Mouse (Mus musculus): ENCODE measurements around the gene Cfap97d1. TPM values are rescaled to one million over a fixed set of nuclear protein-coding genes. Genes with fewer than 3 reads are reported as not detected.

The Cfap97d1 gene
- total RNA-seq (2021): not detected
- long read RNA-seq, experiment 1: 0 reads
- long read RNA-seq, experiment 2: 0 reads

DNA sequence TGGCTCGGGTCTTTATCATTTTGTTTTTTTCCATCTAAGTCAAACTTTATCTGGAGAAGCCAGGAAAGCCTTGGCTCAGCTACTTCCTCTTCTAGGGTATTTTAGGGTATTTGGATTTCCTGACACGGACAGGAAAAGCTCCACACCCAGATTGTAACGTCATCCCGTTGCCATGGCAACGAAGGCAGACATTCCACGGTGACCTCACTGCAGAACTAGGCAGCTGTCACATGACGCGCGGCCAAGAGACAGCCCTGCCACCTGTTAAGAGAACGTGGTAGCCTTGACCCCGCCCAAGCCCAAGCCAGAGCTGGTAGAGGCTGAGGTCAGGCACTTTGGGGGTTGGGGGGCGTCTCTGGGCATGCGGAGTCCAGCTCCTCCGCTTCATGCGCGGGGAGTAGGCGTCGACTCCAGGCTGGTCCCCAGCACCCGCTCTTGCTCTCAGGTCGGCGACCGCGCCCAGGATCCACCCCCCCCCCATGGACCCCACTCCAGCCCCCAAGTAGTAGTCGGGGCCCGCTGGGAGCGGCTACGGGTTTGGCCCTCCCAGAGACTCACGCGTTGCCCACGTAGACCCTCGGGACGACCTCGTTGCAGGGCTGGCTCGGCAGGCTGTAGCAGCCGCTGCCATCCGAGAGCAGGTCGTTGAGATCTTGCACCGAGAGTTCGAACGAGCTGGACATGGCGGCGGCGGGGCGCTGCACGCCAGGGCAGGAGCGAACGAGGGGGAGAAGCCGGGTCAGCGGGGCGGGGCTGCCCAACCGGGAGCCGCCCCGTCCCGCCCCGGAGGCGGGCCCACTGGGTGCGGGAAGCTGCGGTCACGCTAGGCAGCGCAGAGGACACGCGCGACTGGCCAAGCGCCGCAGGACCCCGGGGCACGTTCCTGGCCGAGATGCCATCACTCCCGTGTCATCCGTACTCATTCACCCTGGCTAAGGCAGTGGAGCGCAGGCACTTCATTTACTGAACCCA, at the start of gene Cfap97d1:
Cfap97d1 (plus strand) TSS at position 226 of the 972 bp plus-strand sequence.
- peak; percentile 93 for DNase-seq

DNA sequence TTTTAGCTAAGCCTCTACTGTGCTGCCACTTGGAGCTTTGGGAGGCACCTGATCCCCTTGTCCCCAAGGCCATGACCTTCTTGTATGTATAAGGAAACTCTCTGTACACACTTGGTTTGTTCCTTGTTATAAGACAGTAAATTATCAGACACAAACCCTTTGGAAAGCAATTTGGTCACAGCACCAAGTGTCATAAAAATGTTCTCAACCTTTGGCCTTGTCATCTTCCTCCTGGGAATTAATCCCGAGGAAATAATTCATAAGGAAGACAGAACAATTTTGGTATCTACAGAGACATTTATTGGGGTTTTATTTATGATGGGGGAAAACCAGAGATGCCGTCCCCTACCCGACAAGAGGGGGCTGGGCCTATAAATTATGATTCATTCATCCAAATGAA, 48.3 kb upstream of the Cfap97d1 start:
- no peak for DNase-seq

DNA sequence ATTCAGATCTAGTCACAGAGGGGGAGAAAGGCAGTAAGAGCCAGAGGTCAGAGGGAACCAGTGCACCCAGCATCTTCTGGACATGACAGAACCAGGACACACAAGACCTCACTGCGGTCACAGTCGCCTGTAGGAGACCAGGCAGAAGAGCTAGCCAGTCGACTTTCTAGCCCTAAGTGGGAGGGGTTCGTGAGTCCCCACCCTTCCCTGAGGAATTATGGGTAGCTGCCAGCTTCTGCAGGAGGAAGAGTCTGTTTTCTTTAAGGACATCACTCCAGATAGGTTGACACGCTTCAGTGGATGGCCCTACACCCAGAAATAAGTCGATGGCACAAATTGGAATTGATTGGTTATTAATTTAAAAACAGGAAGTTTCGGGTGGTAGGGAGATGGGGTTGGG, 47.7 kb upstream of the Cfap97d1 start:
- DNase-seq: no peak

DNA sequence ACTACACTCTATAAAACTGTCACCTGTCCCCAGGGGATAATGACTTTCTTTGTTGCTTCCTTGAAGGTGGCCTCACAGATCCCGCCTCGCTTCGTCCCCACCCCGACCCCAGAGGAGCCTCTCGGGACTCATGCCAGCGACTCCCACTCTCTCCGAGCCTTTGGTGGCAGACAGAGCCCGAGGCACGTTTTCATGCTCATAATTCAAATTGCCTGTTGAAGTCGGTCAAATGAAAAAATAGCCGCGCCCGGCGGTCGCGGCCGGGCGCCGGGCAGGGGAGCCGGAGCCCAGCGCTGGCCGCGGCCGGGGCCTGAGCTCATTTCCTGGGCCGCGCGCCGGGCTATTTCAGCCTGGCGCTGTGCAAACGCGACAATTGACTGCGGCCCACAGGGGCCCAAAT, 47.0 kb upstream of the Cfap97d1 start:
- DNase-seq: peak; percentile 56

DNA sequence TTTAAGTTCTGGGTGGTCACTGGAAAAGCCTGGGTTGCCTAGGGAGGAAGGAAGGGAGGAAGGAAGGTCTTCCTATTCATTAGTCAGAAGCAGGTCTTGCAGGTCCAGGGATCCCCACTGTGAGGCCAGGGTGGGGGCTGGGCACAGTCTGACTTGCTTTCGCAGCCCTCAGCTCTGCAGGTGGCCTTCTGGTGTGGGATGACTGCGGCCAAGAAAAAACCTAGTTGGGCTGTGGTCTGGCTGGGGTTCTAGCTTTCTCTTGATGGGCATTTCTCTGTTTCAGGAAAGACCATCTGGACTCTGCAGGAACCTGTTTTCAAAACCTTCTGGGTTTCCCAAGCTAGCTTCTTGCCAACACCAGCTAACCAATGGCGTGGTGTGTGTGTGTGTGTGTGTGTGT, 41.0 kb upstream of the Cfap97d1 start:
- no peak for DNase-seq

DNA sequence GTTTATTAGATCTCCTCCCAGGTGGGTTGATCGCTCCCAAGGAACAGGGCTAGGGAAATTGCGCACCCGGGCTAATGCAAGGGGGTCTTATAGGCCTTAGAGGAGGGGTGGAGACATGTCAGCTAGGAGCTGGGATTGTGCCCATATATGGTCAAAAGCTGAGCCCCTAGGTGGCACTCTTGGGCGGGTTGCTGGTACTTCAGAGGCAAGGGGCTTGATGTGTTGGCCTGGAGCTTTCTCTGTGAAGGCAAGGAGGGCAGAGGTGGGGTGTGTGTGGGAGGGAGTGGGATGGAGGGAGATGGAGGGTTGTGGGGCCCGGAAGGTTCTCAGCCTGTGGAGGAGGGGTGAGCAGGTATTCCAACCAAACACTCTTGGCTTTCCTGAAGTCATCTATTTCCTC, 37.6 kb upstream of the Cfap97d1 start:
- DNase-seq: no peak

DNA sequence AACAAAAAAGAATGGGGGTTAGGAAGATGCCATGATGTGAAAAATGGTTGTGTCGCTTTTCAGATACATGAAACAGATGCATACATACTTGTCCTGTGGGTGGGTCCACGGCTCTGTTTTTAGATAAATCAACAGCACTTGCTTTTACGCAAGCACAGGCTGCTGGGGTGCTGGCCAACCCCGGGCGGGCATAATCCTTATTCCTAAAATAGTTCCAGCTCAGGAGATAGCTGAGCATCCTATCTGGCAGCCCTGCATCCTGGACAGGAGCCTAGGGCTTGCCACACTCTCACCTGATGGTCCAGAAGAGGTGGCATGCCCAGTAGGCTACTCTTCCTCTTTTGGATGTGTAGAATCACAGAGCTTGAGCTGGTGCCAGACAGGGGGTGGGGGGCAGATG, 34.1 kb upstream of the Cfap97d1 start:
- no peak for DNase-seq

DNA sequence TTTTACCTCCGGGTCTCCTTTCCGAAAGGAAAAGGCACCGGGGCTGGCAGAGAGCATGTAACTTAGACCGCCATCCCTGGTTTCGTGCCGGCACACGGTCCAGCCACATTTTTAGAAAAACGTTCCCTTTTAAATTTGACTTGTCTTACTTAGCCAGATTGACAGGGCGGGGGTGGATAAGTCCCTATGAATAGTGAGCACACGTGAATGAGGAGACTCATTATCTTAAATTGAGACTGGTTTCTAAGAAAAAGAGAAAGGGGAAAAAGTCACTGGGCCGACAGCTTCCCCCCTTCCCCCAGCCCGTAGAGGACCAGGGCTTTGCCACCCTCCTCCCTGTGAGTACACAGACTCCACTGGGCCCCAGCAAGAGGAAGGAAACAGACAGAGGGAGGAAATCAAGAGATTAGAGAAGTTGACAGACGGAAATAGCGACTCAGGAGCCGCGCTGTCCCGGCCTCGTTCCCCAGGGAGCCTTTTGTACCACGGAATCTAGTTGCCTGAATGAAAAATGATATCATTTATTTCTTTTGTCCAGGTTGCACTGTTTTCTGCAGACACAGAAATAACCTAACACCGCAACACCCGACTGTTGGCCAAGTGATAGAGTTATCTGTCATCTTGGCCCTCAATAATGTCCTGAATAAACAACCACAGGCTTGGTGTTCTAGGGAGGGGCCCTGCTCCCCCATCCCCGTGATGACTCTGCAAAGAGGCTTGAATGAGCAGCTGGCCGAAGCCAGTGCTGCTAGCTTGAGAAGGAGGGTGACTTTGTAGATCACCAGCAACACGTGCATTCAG, 31.3 kb upstream of the Cfap97d1 start:
- peak; percentile 25 for DNase-seq

DNA sequence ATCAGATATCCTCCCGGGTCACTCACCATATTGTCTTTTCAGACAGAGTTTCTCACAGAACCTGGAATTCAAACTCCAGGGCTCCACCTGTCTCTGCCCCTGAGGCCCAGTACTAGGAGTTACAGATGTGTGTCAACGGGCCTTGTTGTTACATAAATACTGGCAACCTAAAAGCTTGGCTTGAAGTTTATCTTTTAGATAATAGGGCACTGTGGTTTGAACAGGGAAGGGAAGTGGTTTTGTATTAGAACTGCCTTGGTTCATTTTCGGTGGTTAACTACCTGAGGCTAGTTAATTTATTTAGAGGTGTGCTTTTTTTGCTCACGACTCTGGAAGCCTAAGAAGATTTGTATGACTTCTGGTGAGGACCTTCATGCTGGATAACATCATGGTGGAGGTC, 30.6 kb upstream of the Cfap97d1 start:
- DNase-seq: no peak

DNA sequence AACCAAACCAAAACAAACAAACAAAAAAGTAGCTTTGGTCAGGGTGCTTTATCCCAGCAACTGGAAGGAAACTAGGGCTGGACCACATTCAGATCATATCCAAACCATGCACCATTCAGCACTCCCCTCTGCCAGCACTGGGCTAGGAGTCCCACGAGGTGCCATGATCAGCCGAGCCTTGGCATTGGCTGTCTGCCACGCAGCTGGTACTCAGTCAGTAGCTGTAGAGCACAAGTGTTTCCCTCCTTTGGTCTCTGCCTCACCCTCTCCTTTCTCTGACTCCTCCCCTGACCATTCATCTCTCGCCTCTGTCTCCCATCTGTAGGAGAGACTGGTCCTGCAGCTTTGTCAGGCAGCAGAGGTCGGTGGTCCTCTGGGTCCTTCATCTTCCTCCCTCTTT, 26.6 kb upstream of the Cfap97d1 start:
- DNase-seq: peak; percentile 49

DNA sequence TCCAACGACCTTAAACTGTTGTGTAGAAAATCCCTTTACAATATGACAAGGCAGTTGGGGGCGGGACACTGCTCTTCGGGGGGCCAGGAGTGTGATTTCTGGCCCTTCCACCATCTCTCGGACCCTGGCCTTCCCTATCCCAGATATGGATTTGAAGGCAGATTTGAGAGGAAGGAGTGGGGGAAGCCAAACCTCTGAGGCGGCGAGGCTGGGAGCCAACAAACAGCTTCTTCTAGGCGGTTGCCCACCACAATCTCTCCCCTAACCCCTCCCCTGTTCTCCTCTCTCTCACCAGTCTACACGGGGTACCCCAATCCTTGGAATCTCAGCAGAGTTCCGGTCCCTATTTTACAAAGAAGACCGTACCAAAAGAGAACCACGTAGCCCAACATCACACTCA, 21.0 kb upstream of the Cfap97d1 start:
- no peak for DNase-seq

DNA sequence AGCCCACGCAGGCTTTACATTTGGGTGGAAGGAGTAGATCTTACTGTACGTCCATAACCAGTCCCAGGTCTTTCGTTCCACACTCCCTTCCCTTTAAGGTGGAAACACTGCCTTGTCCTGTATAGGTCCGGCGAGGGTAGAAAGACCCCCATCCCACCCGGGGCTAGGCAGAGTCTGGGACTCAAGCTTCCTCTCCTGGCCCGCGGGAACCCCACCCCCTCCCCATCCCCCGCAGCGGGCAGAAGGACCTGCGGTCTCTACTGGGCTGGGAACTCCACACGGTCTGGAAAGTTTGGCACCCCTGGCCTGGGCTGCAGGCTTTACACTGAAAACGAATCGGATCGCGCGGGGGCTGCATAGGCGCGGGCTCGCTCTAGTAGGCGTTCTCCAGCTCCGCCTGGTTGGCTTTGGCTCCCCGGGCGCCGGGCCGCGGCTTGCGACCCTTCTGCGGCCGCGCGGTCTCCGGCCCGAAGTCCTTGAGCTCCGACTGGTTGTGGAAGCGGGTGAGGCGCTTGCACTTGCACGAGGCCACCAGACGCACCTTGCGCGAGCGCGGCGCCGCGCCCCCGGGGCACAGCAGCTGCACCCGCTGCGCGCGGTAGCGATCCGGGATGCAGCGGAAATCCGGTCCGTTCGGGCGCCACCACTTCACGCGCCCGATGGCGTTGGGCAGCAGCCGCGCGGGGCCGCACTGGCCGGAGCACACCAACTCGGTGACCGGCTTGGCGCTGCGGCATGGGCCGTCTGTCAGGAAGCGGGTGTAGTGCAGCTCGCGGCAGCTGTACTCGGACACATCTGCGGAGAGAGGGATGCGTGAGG, 20.4 kb upstream of the Cfap97d1 start:
- peak; percentile 39 for DNase-seq

DNA sequence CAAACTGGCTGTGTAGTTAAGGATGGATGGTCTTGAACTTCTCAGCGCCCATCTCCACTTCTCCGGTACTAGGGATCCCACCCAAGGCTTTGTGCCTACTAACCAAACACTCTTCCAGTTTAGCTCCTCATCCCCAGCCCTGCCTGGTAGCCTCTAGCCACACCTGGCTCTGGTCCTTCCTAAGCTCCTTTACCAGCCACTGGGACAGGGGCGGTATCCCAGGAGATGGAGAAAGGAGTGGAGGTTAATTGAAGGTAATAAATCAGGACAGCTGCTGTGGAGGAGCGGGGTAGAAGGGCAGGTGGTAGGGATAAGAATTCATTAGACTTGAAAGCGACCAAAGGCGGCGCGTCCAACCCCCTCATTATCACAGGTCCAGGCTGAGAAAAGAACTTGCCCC, 19.4 kb upstream of the Cfap97d1 start:
- no peak for DNase-seq

DNA sequence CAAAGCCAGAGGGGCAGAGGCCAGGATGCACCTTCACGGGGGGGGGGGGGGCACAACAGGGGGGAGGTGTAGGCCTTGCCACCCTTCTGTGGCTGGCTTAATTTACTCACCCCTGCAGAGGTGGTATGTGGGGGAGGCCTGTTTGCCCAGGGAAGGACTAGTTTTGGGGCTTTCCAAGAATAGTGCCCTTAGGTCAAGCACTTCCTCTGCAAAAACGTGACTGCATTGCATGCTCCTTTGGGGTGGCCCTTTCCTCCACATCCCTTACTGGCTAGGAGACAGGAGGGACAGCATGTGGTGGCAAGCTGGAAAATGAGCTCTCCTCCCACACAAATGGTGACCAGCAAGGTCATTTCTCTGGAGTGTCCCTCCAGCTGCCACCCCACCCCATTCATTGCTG, 18.5 kb upstream of the Cfap97d1 start:
- no peak for DNase-seq

DNA sequence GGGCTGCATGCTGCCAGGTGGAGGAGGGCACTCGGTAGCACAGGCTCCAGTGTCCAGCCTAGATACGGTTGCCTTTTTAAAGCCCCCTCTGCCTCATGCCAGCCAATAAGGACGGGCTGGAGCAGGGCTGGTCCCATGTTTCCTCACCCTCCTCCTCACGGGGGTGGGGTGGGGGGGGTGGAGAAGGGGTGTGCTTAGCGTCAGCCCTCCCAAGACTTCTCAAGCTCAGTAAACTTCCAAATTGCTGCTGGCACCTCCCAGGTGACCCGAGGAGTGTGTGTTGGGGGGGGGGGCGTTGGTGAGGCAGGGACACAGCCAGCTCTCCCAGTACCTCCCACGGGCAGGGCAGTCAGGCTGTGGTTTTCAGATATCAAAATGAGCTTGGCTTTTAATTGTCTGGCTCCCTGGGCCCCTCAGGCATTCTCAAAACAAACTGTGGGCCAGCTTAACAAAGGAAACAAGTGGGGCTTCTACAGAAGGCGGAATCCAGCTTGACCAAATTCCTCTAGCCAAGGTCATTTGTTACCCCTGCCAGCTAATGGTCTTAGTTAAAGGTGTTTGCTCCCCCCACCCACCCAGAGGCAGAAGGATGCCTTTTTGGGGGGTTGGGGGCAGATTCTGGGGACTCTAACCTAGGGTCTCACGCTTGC, 17.0 kb upstream of the Cfap97d1 start, which contains the start of gene Sost:
Sost (minus strand) TSS at position 51 of the 650 bp plus-strand sequence.
- DNase-seq: no peak

DNA sequence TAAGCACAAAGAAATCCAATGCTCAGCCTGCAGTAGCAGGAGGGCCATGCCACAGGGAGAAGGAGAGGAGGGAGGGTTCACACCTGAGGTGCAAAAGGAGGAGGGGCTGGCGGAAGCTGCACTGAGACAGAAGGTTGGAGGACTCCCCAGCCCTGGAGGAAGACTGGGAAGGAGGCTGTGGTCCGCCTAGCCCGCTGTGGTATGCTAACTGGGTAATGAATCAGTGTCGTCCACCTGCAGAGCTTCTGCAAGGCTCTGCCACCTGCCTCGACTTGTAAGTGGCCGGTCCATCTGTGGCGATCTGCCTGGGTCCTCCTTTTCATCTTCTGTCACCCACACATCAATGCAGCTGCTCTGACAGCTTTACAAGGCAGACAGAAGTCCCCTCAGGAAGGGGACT, 15.8 kb upstream of the Cfap97d1 start:
- DNase-seq: no peak

DNA sequence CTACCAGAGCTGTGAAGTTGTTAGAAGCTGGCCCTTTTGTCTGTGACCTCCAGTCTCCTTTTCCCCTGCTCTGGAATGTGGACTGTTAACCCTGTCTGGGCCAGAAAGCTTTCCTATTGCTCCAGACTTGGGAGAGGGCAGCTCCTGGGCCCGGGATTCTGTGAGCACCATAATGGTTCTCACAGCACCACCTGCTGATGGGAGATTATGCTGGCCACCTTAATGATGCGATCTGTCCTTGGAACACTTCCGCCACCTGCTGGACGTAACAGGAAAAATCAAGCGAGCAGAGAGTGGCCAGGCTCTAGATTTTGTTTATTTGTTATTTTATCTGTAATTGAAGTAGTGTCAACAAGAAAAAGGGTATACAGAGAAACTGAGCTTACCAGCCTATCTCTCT, 15.3 kb upstream of the Cfap97d1 start:
- DNase-seq: peak; percentile 79

DNA sequence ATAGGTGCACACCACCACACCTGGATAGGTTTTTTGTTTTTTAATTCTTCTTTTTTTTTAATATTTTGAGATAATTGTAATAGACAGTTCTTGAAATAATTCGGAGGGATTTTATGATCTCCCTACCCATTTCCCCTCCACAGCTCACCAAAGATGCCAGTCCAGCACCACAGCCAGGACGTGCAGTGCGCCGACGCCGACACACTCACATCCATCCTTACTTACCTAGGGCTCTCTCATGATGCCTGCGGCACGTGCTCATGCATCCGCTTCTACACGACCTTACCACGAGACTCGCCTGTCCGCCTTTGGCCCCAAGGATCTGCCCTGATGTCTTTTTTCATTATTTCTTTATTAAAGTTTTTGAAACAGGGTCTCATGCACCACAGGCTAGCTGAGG, 14.2 kb upstream of the Cfap97d1 start:
- DNase-seq: no peak

DNA sequence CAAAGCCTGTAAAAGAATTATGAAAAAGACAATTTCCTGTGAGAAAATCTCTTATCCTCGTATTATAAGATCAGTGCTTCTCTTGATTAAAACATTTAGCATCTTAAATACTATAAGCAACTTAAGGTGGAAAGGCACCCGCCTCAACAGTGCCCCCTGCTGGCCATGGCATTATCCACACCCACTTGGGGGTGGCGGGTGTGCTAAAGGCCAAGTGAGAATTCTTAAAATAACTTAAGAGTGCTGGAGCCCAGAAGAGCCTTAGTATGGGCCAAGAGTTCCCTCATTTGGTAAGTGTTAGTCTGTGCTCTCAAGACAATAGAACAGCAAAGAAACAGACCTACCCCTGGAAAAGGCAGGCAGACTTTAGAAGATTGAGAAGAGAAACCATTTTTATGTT, 12.7 kb upstream of the Cfap97d1 start:
- DNase-seq: peak; percentile 62

DNA sequence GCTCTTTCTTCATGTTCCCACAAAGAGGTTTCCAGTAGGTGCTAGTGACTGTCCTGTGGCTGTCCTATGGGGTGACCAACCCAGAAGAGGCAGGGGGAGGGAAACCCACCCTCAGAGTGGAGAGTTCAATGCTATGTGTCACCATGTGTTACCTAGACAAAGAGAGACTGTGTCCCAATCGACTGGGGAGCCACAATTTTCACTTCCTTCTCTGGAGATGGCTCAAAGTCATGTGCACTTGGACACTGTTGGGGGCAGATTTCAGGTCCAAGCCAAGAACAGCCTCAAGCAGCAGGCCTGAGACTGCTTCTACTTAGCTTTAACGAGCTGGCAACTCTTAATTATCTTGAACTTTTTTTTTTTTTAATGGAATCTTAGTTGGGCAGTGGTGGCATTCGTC, 12.0 kb upstream of the Cfap97d1 start:
- no peak for DNase-seq

DNA sequence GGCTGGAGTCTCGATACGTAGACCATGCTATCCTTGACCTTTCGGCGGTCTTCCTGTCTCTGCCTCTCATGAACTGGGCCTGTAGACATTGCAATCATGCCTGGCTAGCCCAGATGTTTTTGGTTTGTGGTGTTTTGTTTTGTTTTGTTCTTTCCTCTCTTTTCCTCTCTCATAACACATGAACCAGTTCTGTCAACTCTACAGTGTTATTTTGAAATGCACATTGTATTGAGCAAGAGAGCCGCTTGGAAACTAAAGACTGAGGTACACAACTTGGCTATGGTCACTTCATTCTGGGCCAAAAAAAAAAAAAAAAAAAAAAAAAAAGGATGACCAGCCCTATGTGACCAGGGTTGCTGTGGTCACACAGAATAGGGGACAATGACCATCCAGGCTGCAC, 11.4 kb upstream of the Cfap97d1 start:
- no peak for DNase-seq

DNA sequence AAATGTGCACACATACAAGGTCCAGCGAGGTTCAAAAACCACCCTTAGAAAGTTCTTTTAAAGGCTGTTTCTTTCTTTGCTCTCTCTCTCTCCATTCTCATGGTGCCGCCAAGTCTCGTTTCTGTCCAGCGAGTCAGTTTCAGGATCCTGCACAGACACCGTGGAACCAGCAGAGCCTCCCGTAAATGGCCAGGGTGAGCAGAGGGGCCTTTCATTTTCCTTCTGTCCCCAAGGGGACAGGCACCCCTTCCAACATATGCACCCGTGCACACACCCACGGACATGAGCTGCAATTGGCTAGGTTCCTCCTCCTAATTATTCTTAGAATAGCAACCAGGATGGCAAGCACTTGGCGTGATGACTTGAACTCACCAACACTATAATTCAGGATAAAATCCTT, 10.6 kb upstream of the Cfap97d1 start:
- DNase-seq: no peak
